Mouse (Mus musculus): ENCODE data around the gene Secisbp2.
A peak's percentile ranks its signal among the peaks of the same experiment; 100 is the strongest.

The Secisbp2 gene

DNA sequence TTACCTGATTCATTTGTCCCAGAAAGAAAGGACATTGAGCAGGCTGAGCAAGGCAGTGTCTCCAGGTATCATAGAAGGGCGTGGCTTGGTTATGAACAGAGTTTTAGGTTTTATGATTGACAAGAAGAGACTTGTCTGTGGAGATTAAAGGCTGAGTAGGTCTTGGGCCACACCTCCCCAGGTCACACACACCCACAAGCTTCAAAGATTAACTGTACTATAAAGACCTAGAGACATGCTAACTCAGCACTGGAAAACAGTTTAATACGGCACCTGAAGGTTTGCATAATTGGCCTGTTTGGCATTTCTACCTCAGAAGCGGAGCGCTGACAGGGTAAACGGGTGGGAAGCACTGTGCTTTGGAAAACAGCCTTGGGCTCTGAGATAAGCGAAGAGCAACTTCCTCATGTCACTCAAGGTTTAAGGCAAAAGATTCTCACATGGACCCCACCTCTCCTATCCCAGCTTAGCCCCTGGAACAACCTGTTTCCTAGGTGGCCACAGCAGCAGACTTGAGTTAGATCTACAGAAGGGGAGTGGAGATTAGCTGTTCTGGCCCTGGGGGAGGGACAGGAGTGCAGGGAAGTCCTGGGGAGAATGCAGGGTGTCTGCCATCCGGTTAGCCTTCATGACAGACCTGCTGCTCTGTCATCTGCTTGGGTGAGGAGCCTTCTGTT is 33.9 kb downstream of the Secisbp2 start:
- DNase-seq (ENCODE audit: low spot score), result no peak

DNA sequence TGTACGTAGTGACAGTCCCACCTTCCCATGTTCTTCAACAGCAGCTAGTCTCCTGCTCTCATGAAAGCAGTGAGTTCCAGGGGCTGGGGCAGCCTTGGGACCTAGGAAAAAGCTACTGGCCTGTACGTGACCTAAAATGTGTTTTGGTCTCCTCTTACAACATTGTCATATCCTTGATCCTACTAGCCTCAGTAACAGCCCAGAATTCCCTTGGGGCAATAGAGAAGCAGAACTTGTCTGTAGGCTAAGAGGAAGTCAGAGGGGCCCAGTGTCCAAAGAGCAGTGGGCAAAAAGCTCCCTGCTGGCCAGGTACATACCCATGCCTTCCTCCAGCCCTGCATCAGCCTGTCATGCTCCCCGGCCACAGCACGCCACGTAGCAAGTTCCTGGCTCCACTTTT is 35.5 kb downstream of the Secisbp2 start:
- no peak for DNase-seq (ENCODE audit: low spot score)

GRCm38 (mm10) chr13:51688688-51689087 is 37.2 kb downstream of the Secisbp2 start:
- DNase-seq (ENCODE audit: low spot score), result no peak

DNA sequence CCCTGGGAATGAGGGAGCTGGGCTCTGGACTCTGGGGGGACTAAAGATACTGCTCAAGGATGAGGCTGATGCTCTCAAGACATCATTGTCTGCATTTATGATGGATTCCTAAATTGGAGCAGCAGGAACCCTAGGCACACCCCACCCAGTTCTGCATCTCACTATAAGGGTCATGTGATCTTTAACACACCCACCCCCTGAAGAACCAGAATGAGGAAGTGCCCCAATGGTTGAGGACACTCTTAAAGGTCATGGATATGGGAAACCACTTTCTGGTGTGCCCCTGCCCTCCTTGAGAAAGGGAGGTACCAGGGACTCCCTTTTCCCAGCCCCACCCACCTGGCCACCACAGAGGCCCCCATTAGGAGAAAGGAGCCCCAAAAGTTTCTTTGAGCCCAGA is 45.0 kb downstream of the Secisbp2 start:
- DNase-seq (ENCODE audit: low spot score), result no peak

- DNase-seq (ENCODE audit: low spot score), result no peak
Observed at GRCm38 (mm10) chr13:51697455-51697854, 46.0 kb downstream of the Secisbp2 start.

DNA sequence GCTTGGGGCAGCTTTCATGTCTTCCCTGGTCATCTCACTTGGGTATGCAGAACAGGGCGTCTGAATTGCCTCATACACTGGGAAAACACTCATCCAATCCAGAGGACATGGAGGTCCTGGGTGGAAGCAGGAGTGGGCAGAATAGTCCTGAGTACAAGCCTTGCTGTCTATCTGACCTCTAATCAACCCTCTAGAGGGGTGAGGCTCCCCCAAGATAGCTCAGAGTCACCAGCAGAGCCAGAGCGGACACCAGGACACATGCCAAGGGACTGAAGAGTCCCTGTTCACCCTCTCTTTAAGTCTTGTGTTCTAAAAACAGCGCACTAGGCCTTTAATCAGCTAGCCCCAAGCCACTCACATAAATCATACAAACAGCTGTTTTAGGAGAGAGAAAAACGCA is 46.4 kb downstream of the Secisbp2 start:
- no peak for DNase-seq (ENCODE audit: low spot score)

DNA sequence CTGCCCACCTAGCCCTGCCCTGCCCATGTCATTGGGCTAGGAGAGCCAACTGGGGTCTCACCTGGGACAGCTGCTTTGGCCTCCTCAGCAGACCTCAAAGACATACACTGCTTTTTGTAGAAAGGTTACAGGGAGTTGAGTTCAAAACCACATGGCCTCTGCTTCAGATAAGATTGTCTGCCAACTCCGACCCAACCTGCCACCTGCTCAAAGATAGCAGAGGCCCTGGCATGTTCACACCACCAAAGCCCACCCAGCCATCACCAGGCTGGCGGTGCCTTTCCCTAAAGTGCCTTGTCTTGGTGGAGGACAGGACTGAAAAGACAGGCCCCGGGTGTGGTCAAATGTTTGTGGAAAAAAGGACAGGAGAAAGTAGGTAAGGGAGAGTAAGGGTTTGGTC is 46.8 kb downstream of the Secisbp2 start:
- no peak for DNase-seq (ENCODE audit: low spot score)

- DNase-seq (ENCODE audit: low spot score), result no peak
Observed at GRCm38 (mm10) chr13:51703893-51704292, 52.4 kb downstream of the Secisbp2 start.

GRCm38 (mm10) chr13:51705882-51706854 is 54.7 kb downstream of the Secisbp2 start:
- no peak for DNase-seq (ENCODE audit: low spot score)

- DNase-seq (ENCODE audit: low spot score), result peak; percentile 59
Observed at GRCm38 (mm10) chr13:51710738-51711137, 59.2 kb downstream of the Secisbp2 start.

- no peak for DNase-seq (ENCODE audit: low spot score)
Observed at GRCm38 (mm10) chr13:51712022-51712421, 60.5 kb downstream of the Secisbp2 start.

- DNase-seq (ENCODE audit: low spot score), result no peak
Observed at GRCm38 (mm10) chr13:51716350-51717263, 65.1 kb downstream of the Secisbp2 start.

DNA sequence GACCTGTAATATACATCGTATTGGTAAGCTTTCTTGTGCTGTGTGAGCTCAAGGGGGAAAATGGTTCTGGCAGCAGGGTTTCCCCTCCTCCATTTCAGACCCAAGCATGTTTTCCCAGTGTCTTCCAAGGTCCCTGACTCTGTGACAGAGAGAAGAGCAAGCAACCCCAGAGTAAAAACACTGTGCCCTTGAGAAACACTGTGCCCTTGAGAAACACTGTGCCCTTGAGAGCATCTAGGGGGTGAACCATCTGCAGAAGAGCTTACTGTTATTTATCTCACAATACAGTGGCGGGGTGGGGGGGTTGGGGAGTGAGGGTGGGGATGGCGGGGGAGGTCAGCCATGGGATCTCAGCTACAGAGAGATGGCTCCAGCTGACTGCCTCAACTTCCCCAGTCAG is 67.8 kb downstream of the Secisbp2 start:
- no peak for DNase-seq (ENCODE audit: low spot score)

DNA sequence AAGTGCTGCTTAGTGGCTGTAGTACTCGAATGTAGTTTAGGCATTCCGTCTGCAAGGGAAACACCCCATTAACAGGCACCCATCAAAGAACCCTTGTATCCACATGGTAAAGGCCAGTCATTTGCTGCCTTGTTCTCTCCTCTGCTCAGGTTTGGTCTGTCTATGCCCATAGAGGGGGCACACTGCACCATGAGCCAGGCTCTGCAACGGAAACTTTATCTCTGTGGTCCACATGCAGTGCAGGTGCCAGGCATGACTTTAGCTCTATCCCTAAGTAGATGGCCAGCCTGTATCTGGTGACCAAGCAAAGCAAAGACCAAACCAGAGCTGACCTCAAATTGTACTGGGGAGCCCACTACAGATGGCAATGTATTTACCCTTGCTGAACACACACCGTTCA is 69.1 kb downstream of the Secisbp2 start:
- no peak for DNase-seq (ENCODE audit: low spot score)

DNA sequence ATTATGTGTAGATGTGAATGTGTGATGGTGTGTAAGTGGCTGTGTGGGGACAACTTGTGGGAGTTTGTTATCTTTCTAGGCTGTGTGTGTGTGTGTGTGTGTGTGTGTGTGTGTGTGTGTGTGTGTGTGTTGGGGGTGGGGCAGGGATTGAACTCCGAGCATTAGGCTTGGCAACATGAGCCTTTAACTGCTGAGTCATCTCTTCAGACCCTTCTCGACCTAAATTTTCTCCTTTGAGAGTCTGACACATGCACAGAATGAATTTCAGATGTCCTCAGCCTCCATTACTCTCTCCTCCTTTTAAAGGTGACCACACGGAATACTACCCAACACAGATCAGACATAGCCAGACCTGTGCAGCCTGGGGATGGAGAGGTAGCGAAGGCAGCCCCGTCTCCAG is 71.6 kb downstream of the Secisbp2 start:
- no peak for DNase-seq (ENCODE audit: low spot score)

- no peak for DNase-seq (ENCODE audit: low spot score)
Observed at GRCm38 (mm10) chr13:51724566-51724965, 73.1 kb downstream of the Secisbp2 start.

GRCm38 (mm10) chr13:51725446-51725845 is 73.9 kb downstream of the Secisbp2 start:
- DNase-seq (ENCODE audit: low spot score), result no peak

GRCm38 (mm10) chr13:51725926-51726574 is 74.6 kb downstream of the Secisbp2 start:
- no peak for DNase-seq (ENCODE audit: low spot score)

GRCm38 (mm10) chr13:51727364-51727763 is 75.9 kb downstream of the Secisbp2 start:
- DNase-seq (ENCODE audit: low spot score), result no peak

DNA sequence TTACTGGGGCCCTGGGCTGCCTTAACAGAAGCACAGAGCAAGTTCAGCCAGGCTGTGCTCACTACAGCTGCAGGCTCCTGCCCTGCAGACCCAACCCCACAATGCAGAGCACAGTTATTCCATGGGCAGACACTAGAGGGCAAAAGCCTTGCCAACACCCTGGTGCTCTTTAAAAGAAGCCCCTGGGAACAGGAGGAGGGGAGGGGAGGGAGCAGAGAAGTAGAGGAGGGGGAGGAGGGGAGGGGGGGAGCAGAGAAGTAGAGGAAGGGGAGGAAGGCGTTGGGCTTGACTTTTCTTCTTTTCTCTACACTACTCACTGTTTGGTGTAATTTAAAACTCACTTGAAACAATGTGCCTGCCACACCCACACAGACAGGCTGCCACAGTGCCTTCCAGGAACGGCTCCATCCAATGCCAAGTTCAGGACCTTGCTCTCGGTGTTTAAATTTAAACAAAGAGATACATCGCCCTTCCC is 78.4 kb downstream of the Secisbp2 start:
- DNase-seq (ENCODE audit: low spot score), result no peak

GRCm38 (mm10) chr13:51731474-51731873 is 80.0 kb downstream of the Secisbp2 start:
- DNase-seq (ENCODE audit: low spot score), result no peak

All from urinary bladder, postnatal 14 days (tissue).